Mouse (Mus musculus) limb, embryonic 14.5 days (tissue): Measurements from ENCODE around the gene Sema4c. TPM values are rescaled to one million over a fixed set of nuclear protein-coding genes. Genes with fewer than 3 reads are reported as not detected.

ENCODE experiments used
- ATAC-seq: fragments of 200-750 bp; cut with Nextera tagmentation; 2 replicates; pipeline ENCODE4 v1.8.0; 2017; ENCODE audit warnings: low read depth, moderate number of reproducible peaks, moderate TSS enrichment; ENCODE audit not compliant: low FRiP score
- DNase-seq: peaks from one replicate; pipeline ENCODE4 v3.0.0-alpha.2; 2015; ENCODE audit warnings: low spot score
- H3K27ac ChIP-seq: fragments of 300-500 bp; sonication (generic); replicated peaks from 2 replicates; pipeline ENCODE4 v1.5.1; 2014; ENCODE audit warnings: low read depth, mild to moderate bottlenecking, low read length, moderate library complexity, mixed read lengths
- H3K27me3 ChIP-seq: fragments of 300-500 bp; sonication (generic); 2 replicates; pipeline ENCODE4 v1.6.1; 2014; ENCODE audit warnings: low read length, mixed read lengths; ENCODE audit not compliant: control insufficient read depth, insufficient read depth
- H3K36me3 ChIP-seq: fragments of 300-500 bp; sonication (generic); 2 replicates; pipeline ENCODE4 v1.6.1; 2014; ENCODE audit warnings: mild to moderate bottlenecking, low read length, moderate library complexity, mixed read lengths; ENCODE audit not compliant: control insufficient read depth, insufficient read depth
- H3K4me1 ChIP-seq: fragments of 300-500 bp; sonication (generic); 2 replicates; pipeline ENCODE4 v1.6.1; 2014; ENCODE audit warnings: antibody characterized with exemption, low read length, mixed read lengths; ENCODE audit not compliant: control insufficient read depth, insufficient read depth
- H3K4me2 ChIP-seq: fragments of 300-500 bp; sonication (generic); replicated peaks from 2 replicates; pipeline ENCODE4 v1.6.1; 2014; ENCODE audit warnings: low read depth, mild to moderate bottlenecking, low read length, moderate library complexity; ENCODE audit not compliant: severe bottlenecking
- H3K4me3 ChIP-seq: fragments of 300-500 bp; sonication (generic); replicated peaks from 2 replicates; pipeline ENCODE4 v1.5.1; 2014; ENCODE audit warnings: low read length
- H3K9ac ChIP-seq: fragments of 300-500 bp; sonication (generic); 2 replicates; pipeline ENCODE4 v1.6.1; 2014; ENCODE audit warnings: mild to moderate bottlenecking, low read depth, low read length, moderate library complexity; ENCODE audit not compliant: severe bottlenecking
- H3K9me3 ChIP-seq: fragments of 300-500 bp; sonication (generic); 2 replicates; pipeline ENCODE4 v1.6.1; 2016; ENCODE audit warnings: low read length; ENCODE audit not compliant: control insufficient read depth
- POLR2A ChIP-seq: fragments of 200-500 bp; IDR thresholded peaks from 2 replicates; pipeline ENCODE4 v1.8.0; 2012; ENCODE audit warnings: inconsistent platforms, mild to moderate bottlenecking, moderate library complexity, borderline replicate concordance; ENCODE audit not compliant: insufficient read depth, insufficient read length; ENCODE audit errors: extremely low read depth
- WGBS: fragments of 180-500 bp; shearing (Covaris S2); extraction: QIAGEN DNeasy Blood & Tissue Kit; methylation state at CpG from one replicate; pipeline ENCODE4 v1.1.7; 2014; 5-methylcytosine and 5-hydroxymethylcytosine counted together
- polyA plus RNA-seq, 2 experiments: library from polyadenylated mRNA; depleted of rRNA in 1 of 2; stranded (reverse) in 1 of 2; unstranded in 1 of 2; fragments of >200 nt; fragmentation: Nextera tagmentation in 1 of 2; extraction: Ambion mirVana in 1 of 2; gene quantifications; 2 replicates each; pipeline versions ENCODE4 v1.2.1 to v1.2.3; 2012 to 2014

Sema4c gene
- polyA plus RNA-seq, 2 experiments = 2.0 to 45.9 TPM

GRCm38 (mm10) chr1:36528351-36528750 is 29.8 kb downstream of the Sema4c start:
- Histone ChIP-seq H3K27me3 (no peaks in the 10 kb centered on the region), H3K4me3 (no peak overlapping the region), H3K4me2 (no peak overlapping the region), H3K27ac (no peak overlapping the region), H3K9ac (no peak overlapping the region), H3K4me1 (peaks cover 7% of the 10 kb centered on the region; the same call in 1 of the 2 replicates), H3K9me3 (no peaks in the 10 kb centered on the region), H3K36me3 (peaks cover 52% of the 10 kb centered on the region)
- peak; percentile 50 for DNase-seq
- no peak for TF ChIP-seq POLR2A
- no peak for ATAC-seq
- WGBS = 6% methylated on average over 1 of the region's 1 CpGs

DNA sequence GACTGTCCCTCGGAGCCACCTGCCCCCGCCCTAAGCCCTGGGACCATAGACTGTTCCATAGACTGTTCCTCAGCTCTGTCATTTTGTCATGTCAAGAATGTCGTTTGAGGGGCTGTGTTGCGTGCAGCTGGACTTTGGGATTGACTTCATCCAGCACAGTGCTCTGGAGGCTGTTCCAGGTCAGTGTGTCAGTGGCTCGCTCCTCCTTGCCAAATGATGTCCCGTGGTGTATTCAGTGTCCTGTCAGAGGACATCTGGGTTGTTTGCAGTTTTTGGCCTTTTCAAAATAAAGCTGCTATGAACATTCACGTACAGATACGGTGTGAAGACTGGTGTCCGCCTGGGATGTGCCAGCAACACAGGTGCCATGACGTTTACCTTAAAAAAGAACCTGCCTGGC is 31.2 kb downstream of the Sema4c start:
- WGBS = 88% methylated on average over 10 of the region's 10 CpGs
- DNase-seq (no peak), ATAC-seq (no peak)
- Histone ChIP-seq H3K27me3 (no peaks in the 10 kb centered on the region), H3K36me3 (peaks cover 52% of the 10 kb centered on the region), H3K9ac (no peak overlapping the region), H3K4me2 (no peak overlapping the region), H3K27ac (no peak overlapping the region), H3K4me1 (peaks cover 12% of the 10 kb centered on the region; the same call in 1 of the 2 replicates), H3K9me3 (no peaks in the 10 kb centered on the region), H3K4me3 (no peak overlapping the region)
- TF ChIP-seq POLR2A = no peak

DNA sequence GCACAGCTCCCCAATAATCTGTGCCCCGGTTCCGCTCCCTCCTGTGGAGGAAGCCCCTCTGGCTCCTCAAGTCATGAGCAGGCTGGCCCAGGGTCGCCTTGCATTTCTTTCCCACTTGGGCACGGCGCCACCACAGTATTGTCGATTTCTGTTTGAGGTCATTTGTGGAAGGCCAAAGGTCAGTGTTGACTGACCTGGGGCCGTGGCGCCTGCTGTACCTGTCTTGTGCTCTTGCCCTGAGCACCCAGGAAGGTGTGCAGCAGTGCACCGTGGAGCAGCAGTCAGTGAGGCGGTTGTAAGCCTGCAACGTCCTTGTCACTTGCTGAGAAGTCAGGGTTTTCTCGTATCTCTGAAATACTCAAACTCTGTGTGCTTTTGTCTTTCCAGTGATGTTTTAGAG is 32.4 kb downstream of the Sema4c start:
- no peak for TF ChIP-seq POLR2A
- no peak overlapping the region for H3K27ac ChIP-seq
- 92% methylated on average over 12 of the region's 12 CpGs for WGBS
- H3K4me3 ChIP-seq = no peak overlapping the region
- H3K4me1 ChIP-seq = peaks cover 12% of the 10 kb centered on the region; the same call in 1 of the 2 replicates
- no peak for ATAC-seq
- no peak overlapping the region for H3K4me2 ChIP-seq
- H3K27me3 ChIP-seq = no peaks in the 10 kb centered on the region
- H3K36me3 ChIP-seq = peaks cover 55% of the 10 kb centered on the region
- no peaks in the 10 kb centered on the region for H3K9me3 ChIP-seq
- H3K9ac ChIP-seq = no peak overlapping the region
- DNase-seq = no peak

DNA sequence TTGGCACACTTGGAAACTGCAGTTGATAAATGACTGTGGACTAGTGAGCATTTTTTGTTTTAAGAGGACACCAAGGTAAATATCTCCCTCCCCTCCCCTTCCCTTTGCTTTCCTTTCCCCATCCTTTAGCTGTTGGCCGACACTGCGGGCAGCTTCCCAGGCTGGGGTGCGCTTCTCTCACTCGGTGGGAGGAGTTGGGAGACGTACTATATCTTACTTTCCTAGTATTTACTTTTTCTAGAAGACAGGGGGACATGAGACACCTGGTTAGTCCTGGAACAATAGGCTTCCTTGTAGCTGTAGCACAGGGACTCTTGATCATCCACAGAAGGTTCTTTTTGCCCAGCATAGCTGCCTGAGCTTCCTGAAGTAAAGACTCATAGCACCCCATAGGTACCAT is 34.1 kb downstream of the Sema4c start:
- H3K4me3 ChIP-seq = no peak overlapping the region
- no peak for ATAC-seq
- H3K4me2 ChIP-seq = no peak overlapping the region
- H3K27me3 ChIP-seq = no peaks in the 10 kb centered on the region
- TF ChIP-seq POLR2A = no peak
- WGBS = 71% methylated on average over 5 of the region's 5 CpGs
- H3K9ac ChIP-seq = no peak overlapping the region
- no peaks in the 10 kb centered on the region for H3K9me3 ChIP-seq
- H3K4me1 ChIP-seq = peaks cover 12% of the 10 kb centered on the region; the same call in 1 of the 2 replicates
- peak overlapping the region; percentile 46; the same call in 1 of the 2 replicates for H3K27ac ChIP-seq
- H3K36me3 ChIP-seq = peaks cover 67% of the 10 kb centered on the region
- no peak for DNase-seq

- H3K4me2 ChIP-seq = no peak overlapping the region
- no peak overlapping the region for H3K9ac ChIP-seq
- ATAC-seq (peak; percentile 80), DNase-seq (peak; percentile 80)
- no peaks in the 10 kb centered on the region for H3K27me3 ChIP-seq
- TF ChIP-seq POLR2A = no peak
- H3K4me1 ChIP-seq = peaks cover 12% of the 10 kb centered on the region; the same call in 1 of the 2 replicates
- H3K36me3 ChIP-seq = peaks cover 73% of the 10 kb centered on the region
- 25% methylated on average over 9 of the region's 9 CpGs for WGBS
- H3K27ac ChIP-seq = peak overlapping the region; percentile 61
- H3K9me3 ChIP-seq = no peaks in the 10 kb centered on the region
- no peak overlapping the region for H3K4me3 ChIP-seq
Measured at GRCm38 (mm10) chr1:36523332-36524013, 34.7 kb downstream of the Sema4c start.
